Mouse (Mus musculus) G1E (cell line): ENCODE measurements around the gene Ugt1a6a.

ENCODE experiments used
- CTCF ChIP-seq: IDR thresholded peaks from 2 replicates; pipeline ENCODE4 v1.5.1; 2012; ENCODE audit warnings: low read depth, low read length, inconsistent platforms, mixed read lengths
- GATA1 ChIP-seq: IDR thresholded peaks from 2 replicates; pipeline ENCODE4 v1.6.1; 2012; ENCODE audit warnings: borderline replicate concordance, low read length, inconsistent platforms, mixed read lengths
- POLR2AphosphoS5 ChIP-seq: IDR thresholded peaks from 2 replicates; pipeline ENCODE4 v1.6.1; 2012; ENCODE audit warnings: low read depth, low read length, inconsistent platforms; ENCODE audit not compliant: insufficient replicate concordance

DNA sequence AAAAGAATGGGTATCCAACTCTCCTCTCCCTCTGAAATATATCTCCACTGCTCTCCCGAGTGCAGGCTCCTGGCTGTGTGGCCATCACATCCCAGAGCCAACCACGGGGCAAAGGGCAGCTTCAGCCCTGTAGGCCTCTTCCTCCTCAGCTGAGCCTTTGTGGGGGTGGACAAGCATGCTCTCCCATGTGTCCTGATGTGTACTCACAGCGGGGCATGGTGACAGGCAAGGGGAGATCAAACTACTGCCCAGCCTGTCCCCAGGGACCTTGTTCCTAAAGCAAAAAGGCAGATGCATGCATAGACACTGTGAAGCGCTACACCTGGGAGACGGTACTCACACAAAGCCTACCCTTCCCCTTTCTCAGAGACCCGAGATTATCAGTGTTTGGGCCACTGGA lies 125.5 kb downstream of the Ugt1a6a start:
- no peak for TF ChIP-seq CTCF
- peak; percentile 82 for TF ChIP-seq POLR2AphosphoS5
- no peak for TF ChIP-seq GATA1
